Mouse (Mus musculus) MEL-GATA-1-ER (cell line): ENCODE measurements around the gene Nedd9.

Experiments used
- DNase-seq: peaks from one replicate; pipeline ENCODE4 v3.0.0-alpha.2; 2012; ENCODE audit warnings: low read depth; ENCODE audit errors: extremely low read depth

Gene Nedd9

GRCm38 (mm10) chr13:41416065-41417016 lies 70.8 kb downstream of the Nedd9 start:
- DNase-seq, result no peak

GRCm38 (mm10) chr13:41410191-41411074 lies 76.7 kb downstream of the Nedd9 start:
- DNase-seq, result no peak

GRCm38 (mm10) chr13:41409291-41409690 lies 77.9 kb downstream of the Nedd9 start:
- DNase-seq, result no peak

- DNase-seq, result no peak
These were observed 78.7 kb downstream of the Nedd9 start for GRCm38 (mm10) chr13:41408374-41408952.

- no peak for DNase-seq
These were observed 82.2 kb downstream of the Nedd9 start for GRCm38 (mm10) chr13:41405009-41405408.

- no peak for DNase-seq
These were observed 83.3 kb downstream of the Nedd9 start for GRCm38 (mm10) chr13:41403838-41404237.

DNA sequence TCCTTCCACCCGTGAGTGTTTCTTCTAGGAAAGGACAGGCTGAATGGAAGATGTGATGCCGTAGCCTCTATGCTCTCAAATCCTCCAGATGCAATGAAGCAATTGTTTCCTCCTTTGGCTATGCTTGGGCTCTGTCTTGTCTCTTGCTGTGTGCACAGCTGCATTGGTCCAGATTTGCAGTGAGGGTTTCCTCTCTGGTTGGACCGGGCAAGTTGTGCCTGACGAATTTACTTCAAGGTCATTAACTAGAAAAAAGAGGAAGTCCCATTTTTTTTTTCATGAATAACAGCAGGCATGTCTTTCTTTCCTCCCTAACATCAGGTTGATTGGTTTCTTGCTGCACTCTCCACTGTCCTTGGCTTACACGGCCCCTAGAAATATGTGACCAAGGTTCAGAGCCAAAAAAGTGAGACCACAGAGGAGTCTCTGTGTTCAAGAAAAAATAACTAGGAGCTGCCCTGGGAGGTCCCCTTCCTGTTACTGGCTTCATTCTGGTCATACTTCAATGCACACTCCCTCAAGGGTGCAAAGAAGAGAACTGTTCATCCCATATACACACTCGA lies 84.6 kb downstream of the Nedd9 start:
- DNase-seq, result no peak

DNA sequence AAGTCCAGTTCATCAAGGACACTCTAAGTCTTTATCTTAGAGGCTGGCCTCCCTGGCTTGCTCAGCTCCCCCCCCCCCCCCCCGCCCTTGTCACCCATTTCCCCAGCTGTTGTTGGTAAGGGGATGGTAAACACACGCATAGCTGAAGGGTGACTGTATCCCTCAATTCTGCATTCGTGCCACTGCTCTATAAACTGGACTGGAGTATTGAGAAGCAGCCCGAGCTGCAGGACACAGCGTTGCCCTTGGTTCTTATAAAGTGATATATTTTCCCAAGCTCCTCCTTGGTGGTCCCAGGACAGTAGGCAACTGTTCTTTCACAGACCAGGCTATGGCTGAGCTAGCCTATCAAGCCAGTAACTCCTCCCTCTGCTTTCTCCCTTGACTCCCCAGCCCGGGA lies 85.4 kb downstream of the Nedd9 start:
- DNase-seq, result no peak

DNA sequence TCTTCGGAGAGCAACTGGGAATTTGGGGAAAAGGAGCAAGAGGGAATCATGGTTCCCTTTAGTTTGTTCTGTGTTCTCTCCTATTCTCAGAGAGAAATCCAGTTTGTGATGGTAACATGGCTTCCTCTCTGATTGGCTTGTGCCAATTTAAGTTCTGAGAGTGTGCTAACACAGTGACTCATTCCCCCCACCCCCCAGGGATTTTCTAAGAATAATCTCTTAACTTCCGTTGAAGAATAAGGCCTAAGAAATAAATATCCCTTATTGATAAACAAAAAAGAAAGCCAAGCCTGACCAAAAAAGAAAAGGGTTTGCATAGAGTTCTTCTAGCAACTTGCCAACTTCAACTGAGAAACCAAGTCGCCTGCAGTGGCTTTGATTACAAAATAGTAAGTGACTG lies 86.9 kb downstream of the Nedd9 start:
- no peak for DNase-seq

GRCm38 (mm10) chr13:41392191-41392590 lies 95.0 kb downstream of the Nedd9 start:
- no peak for DNase-seq

- no peak for DNase-seq
These were observed 96.5 kb downstream of the Nedd9 start for GRCm38 (mm10) chr13:41390698-41391097.

GRCm38 (mm10) chr13:41386581-41386980 lies 100.6 kb downstream of the Nedd9 start:
- DNase-seq, result no peak

DNA sequence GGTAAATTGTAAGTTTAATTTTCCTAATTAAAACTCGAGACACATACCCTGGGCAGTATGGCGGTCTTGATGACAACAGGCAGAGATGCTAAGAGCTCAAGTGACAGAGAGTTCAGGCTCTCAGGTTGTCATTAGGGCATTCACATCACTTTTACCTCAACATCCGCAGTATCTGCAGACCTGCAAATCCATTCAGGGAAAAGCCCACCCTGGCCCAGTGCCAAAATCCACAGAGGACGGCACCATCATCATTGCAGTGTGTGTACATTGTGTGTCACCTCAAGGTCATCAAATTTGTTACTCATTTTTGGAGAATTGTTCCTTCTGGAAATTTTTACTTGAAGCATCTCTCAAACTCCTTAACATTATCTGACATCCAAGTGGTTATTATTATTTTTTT lies 102.3 kb downstream of the Nedd9 start:
- DNase-seq, result no peak

- DNase-seq, result no peak
These were observed 104.5 kb downstream of the Nedd9 start for GRCm38 (mm10) chr13:41382635-41383034.

- DNase-seq, result no peak
These were observed 105.2 kb downstream of the Nedd9 start for GRCm38 (mm10) chr13:41381806-41382546.

GRCm38 (mm10) chr13:41381041-41381805 lies 105.9 kb downstream of the Nedd9 start:
- DNase-seq, result no peak

DNA sequence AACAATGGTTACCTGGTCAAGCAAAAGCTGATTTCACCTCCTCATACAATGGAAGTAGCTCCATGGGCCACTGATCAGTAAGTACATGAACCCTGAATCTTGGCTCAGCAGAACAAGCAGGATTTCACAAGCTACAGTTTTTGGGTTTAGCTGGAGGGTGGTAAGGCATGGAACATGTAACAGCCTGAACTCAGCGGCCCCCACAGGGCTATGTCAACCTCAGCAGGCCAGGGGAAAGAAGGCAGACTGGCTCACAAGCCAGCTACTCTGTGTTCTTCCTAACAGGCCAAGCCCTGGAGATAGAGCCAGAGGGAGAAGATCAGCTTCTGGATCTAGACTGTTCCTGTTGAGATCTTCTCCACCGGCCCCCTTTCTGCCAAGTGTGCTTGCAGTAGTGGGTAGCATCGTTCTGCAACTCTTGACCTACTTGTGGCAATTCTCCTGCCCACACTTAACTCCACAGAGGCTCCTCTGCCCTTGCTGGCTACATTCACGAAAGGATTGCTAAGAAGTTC lies 107.2 kb downstream of the Nedd9 start:
- no peak for DNase-seq

DNA sequence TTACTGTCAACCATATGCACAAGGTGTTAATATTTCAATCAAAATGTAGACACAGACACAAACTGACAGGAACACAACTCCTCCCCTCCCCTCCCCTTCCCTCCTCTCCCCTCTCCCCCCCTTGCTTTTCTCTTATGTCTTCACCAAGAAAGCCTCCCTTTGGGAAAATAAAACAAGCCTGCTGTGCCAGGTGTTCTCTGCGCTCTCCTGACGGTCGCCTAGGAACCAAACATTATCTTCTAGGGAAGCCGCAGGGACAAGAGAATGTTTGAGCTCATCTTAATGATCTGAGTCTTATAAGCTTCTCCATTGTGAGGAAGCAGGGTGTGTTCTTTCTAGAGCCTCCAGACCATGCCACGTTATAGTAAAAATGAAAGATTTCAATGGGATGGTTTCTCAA lies 108.7 kb downstream of the Nedd9 start:
- no peak for DNase-seq

- no peak for DNase-seq
These were observed 109.3 kb downstream of the Nedd9 start for GRCm38 (mm10) chr13:41377856-41378255.

DNA sequence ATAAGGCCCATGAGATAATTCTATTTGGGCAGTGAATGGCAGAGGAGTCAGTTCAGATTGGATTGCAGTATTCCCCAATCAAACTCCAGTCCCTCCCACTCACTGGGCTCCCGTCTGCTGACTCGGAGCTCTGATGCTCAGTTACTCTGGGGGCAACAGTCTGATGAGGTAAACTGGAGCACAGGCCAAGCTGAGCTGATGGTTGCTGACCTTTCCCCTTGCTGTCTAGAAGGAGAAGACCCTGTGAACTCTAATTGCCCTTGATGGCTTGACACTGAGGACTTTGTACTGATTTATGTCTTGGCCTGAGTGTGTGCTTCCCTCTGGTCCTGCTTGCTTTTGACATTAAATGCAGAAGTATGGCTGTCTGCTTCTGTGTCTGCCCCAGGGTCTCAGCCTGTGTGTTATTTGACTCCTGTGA lies 110.1 kb downstream of the Nedd9 start:
- DNase-seq, result no peak
